Mouse (Mus musculus) lung, embryonic 15.5 days (tissue): ENCODE data around the gene Grk1. TPM values are rescaled to one million over a fixed set of nuclear protein-coding genes. Genes with fewer than 3 reads are reported as not detected.

Source experiments
- ATAC-seq: fragments of 200-750 bp; cut with Nextera tagmentation; 2 replicates; pipeline ENCODE4 v1.8.0; 2017; ENCODE audit warnings: moderate number of reproducible peaks, borderline replicate concordance; ENCODE audit not compliant: low FRiP score, low TSS enrichment; ENCODE audit errors: extremely low read depth
- H3K27ac ChIP-seq: fragments of 300-500 bp; sonication (generic); 2 replicates; pipeline ENCODE4 v1.5.1; 2015; ENCODE audit warnings: moderate library complexity, mild to moderate bottlenecking, inconsistent platforms
- H3K27me3 ChIP-seq: fragments of 300-500 bp; sonication (generic); 2 replicates; pipeline ENCODE4 v1.6.1; 2015; ENCODE audit warnings: inconsistent platforms
- H3K36me3 ChIP-seq: fragments of 300-500 bp; sonication (generic); 2 replicates; pipeline ENCODE4 v1.6.1; 2015; ENCODE audit warnings: inconsistent platforms
- H3K4me1 ChIP-seq: fragments of 300-500 bp; sonication (generic); 2 replicates; pipeline ENCODE4 v1.6.1; 2015; ENCODE audit warnings: inconsistent platforms
- H3K4me2 ChIP-seq: fragments of 300-500 bp; sonication (generic); 2 replicates; pipeline ENCODE4 v1.6.1; 2015; ENCODE audit warnings: inconsistent platforms, mild to moderate bottlenecking, moderate library complexity
- H3K4me3 ChIP-seq: fragments of 300-500 bp; sonication (generic); 2 replicates; pipeline ENCODE4 v1.5.1; 2015; ENCODE audit warnings: mild to moderate bottlenecking, inconsistent platforms
- H3K9ac ChIP-seq: fragments of 300-500 bp; sonication (generic); 2 replicates; pipeline ENCODE4 v1.6.1; 2015; ENCODE audit warnings: inconsistent platforms
- H3K9me3 ChIP-seq: fragments of 300-500 bp; sonication (generic); 2 replicates; pipeline ENCODE4 v1.6.1; 2016; ENCODE audit warnings: inconsistent platforms
- WGBS: fragments of 180-500 bp; shearing (Covaris S2); methylation state at CpG from one replicate; pipeline ENCODE4 v1.1.7; 2015; 5-methylcytosine and 5-hydroxymethylcytosine counted together
- polyA plus RNA-seq: library from polyadenylated mRNA; unstranded; fragments of >200 nt; fragmentation: Nextera tagmentation; extraction: Ambion mirVana; gene quantifications from 2 replicates; pipeline ENCODE4 v1.2.1, GENCODE M21; 2015

Grk1 gene
- 0.03 TPM in 1 of 2 replicates, not detected in the other for polyA plus RNA-seq

DNA sequence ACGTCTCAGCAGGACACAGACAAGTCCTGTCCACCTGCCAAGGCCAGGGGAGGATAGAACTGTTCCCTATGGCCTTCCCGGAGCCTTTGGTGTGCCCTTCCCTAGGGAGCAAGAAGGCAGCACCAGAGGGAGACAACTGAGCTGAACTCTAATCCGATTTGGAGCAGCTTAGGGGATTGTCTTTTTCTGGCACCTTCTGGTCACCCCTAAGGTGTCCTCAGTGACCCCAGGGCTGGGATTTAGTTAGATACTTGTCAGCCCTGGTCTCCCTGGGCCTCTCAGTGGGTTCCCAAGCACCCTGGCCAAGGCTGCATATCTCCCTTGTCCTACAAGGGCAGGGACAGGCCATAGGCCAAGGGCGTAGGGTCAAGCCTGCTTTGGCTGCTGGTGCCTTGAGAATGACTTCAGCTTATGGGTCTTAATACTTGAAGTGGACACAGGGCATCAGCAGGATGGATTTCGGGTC, at the start of gene Grk1:
Gene Grk1, plus strand, starts transcription at position 416 of the 466 bp plus-strand sequence.
- no peaks in the 10 kb centered on the region for H3K36me3 ChIP-seq
- no peaks in the 10 kb centered on the region for H3K9me3 ChIP-seq
- no peak within 1 kb of the TSS for H3K4me2 ChIP-seq
- H3K27ac ChIP-seq: no peak within 1 kb of the TSS
- WGBS: 76% methylated on average over 5 of the region's 5 CpGs
- no peak within 1 kb of the TSS for H3K9ac ChIP-seq
- H3K27me3 ChIP-seq: no peaks in the 10 kb centered on the region
- H3K4me1 ChIP-seq: no peaks in the 10 kb centered on the region
- H3K4me3 ChIP-seq: no peak within 1 kb of the TSS
- ATAC-seq: no peak

DNA sequence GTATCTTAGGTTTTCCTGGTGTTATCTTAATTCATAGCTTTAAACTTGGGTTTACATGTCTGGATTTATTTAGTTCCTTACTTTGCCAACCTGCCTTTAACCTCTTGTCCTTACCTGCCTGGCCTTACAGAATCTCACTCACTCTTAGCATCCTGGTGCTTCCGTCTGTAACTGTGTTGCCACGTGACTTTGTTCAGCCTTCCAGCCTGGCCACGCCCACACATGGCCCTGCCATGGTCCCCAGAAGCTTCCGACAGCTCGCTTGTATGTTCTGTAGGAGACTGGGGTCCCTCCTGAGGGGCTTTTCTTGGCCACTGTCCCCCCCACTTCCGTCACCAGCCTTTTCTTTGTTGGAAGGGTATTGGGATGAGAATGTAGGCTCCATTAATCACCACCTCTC, 48.7 kb upstream of the Grk1 start:
- no peak overlapping the region for H3K9ac ChIP-seq
- H3K4me2 ChIP-seq: no peak overlapping the region
- no peak overlapping the region for H3K27ac ChIP-seq
- no peaks in the 10 kb centered on the region for H3K9me3 ChIP-seq
- no peaks in the 10 kb centered on the region for H3K27me3 ChIP-seq
- H3K36me3 ChIP-seq: peaks cover 88% of the 10 kb centered on the region
- no peak for ATAC-seq
- H3K4me3 ChIP-seq: no peak overlapping the region
- 74% methylated on average over 6 of the region's 6 CpGs for WGBS
- no peaks in the 10 kb centered on the region for H3K4me1 ChIP-seq

DNA sequence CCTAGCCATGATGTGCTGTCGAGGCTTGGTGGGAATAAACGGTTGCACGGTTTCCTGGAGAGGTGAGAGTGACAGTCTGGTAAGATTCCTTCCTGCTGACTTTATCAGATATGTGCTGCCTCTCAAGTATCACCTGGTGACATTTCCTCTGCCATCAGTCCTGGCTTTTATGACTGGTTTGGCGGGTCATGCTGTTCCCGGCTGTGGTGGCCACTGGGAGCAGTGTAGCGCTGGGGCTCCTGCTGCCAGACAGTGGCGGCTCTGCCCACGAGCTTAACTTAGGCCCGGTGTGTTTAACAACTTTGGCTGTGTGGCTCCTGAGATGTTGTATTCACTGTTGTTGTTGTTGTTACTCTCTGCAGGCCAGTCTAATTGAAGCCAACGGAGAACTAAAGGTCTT, 48.2 kb upstream of the Grk1 start:
- 62% methylated on average over 10 of the region's 10 CpGs for WGBS
- no peak overlapping the region for H3K4me2 ChIP-seq
- H3K4me3 ChIP-seq: no peak overlapping the region
- ATAC-seq: no peak
- H3K27me3 ChIP-seq: no peaks in the 10 kb centered on the region
- no peak overlapping the region for H3K9ac ChIP-seq
- no peaks in the 10 kb centered on the region for H3K4me1 ChIP-seq
- no peaks in the 10 kb centered on the region for H3K9me3 ChIP-seq
- H3K36me3 ChIP-seq: peaks cover 88% of the 10 kb centered on the region
- no peak overlapping the region for H3K27ac ChIP-seq

DNA sequence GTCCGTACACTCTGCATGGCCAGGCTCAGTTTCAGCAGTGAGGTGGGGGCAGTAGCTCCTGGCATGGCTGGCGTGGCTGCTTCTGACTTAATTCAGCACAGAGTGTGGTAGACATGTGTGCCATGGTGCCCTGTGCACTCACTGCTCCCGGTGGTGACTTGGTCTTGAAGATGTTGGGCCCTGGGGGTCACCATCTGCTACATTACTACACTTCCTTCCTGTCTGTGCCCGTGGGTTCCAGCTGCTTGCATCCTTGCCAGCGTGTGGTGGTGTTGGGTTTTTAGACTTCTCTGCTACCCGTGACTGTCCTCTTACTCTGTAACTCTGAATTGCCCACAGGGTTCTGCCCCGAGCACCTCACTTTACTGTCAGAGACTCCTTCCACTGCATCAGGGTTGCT, 44.7 kb upstream of the Grk1 start:
- no peak overlapping the region for H3K9ac ChIP-seq
- no peaks in the 10 kb centered on the region for H3K4me1 ChIP-seq
- no peak overlapping the region for H3K4me2 ChIP-seq
- no peak overlapping the region for H3K27ac ChIP-seq
- peaks cover 96% of the 10 kb centered on the region for H3K36me3 ChIP-seq
- H3K27me3 ChIP-seq: no peaks in the 10 kb centered on the region
- H3K4me3 ChIP-seq: no peak overlapping the region
- H3K9me3 ChIP-seq: no peaks in the 10 kb centered on the region
- no peak for ATAC-seq
- 92% methylated on average over 7 of the region's 7 CpGs for WGBS

DNA sequence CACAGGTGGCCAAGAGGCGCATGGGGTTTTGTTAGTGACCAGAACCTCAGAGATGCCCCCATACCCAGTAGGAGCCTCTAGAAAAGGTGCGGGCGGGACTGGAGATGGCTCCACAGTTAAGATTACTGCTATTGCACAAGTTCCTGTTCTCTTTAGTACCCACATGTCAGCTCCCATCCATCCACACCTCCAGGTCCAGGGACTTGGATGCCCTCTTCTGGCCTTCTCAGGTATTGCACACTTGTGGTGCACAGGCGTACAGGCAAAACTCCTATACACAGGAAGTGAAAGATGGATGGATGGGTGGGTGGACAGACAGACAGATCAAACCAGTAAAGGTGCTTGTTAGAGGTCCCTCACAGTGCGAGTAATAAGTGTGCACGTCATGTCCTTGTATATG, 43.0 kb upstream of the Grk1 start:
- Histone ChIP-seq H3K27me3 (no peaks in the 10 kb centered on the region), H3K9me3 (no peaks in the 10 kb centered on the region), H3K4me2 (no peak overlapping the region), H3K4me1 (no peaks in the 10 kb centered on the region), H3K36me3 (peaks cover 96% of the 10 kb centered on the region), H3K4me3 (no peak overlapping the region), H3K9ac (no peak overlapping the region), H3K27ac (no peak overlapping the region)
- 93% methylated on average over 6 of the region's 6 CpGs for WGBS
- no peak for ATAC-seq

DNA sequence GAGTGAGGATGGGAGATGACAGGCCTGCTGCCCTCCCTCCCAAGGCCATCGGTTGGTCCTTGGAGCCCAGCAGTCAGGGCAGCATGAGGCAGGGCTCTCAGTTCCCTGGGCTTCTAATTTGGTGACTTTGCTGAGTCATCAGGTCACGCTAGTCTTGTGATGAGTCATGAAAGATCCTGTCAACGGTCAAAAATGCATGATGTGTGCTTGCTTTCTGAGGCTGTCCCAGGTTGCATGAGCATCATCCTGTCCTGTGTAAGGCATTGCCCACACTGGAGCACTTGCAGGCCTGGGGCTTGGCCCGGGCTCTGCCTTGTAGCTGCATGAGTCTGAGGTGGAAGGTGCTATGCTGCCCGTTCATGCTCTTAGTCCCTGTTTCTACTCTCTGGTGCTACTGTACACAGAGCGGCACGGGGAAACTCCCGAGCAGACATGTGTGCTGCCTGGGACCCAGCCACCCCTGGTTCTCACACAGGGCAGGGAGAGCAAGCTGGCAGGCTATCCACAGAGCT, 31.7 kb upstream of the Grk1 start:
- Histone ChIP-seq H3K27me3 (no peaks in the 10 kb centered on the region), H3K4me3 (no peak overlapping the region), H3K27ac (no peak overlapping the region), H3K36me3 (peaks cover 86% of the 10 kb centered on the region), H3K9me3 (no peaks in the 10 kb centered on the region), H3K4me2 (no peak overlapping the region), H3K9ac (no peak overlapping the region), H3K4me1 (no peaks in the 10 kb centered on the region)
- WGBS: 85% methylated on average over 8 of the region's 8 CpGs
- no peak for ATAC-seq

DNA sequence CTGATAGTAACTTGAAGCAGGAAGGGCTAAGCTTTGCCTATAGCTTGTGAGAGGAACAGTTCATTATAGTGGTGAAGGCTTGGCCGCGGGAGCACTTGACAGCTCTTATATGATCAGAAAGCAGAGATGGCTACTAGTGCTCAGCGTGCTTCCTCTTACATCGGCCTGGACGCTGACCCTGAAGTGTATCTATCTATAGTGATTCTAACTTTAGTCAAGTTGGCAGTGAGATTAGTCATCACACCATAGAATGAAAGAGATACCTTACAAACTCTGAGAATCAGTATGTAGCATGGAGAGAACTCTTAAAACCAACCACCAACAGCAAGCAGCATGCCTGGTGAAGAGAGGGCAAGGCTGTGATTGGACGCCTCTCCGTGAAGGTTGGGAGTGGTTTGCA, 23.3 kb upstream of the Grk1 start:
- no peak overlapping the region for H3K9ac ChIP-seq
- no peak overlapping the region for H3K27ac ChIP-seq
- no peaks in the 10 kb centered on the region for H3K4me1 ChIP-seq
- 85% methylated on average over 7 of the region's 7 CpGs for WGBS
- no peaks in the 10 kb centered on the region for H3K9me3 ChIP-seq
- peaks cover 31% of the 10 kb centered on the region for H3K36me3 ChIP-seq
- no peaks in the 10 kb centered on the region for H3K27me3 ChIP-seq
- H3K4me2 ChIP-seq: no peak overlapping the region
- no peak overlapping the region for H3K4me3 ChIP-seq
- no peak for ATAC-seq

DNA sequence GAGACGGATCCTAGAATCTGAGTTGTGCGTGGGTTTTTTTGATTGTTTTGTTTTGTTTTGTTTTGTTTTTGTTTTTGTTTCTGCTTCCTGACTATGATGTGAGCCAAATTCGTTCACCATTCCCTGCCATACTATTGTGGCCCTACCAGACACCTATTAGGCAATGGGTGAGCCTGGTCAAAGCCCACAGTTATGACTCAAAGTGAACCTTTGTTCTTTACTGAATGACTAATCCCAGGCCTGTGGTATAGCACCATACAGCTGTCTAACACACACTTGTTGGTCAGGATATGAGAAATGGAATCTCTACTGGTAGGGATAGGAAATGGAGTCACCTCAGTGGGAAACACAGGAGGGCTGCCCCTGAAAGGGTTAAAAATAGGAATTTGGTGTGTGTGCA, 22.3 kb upstream of the Grk1 start:
- no peak overlapping the region for H3K4me2 ChIP-seq
- 86% methylated on average over 3 of the region's 3 CpGs for WGBS
- H3K4me1 ChIP-seq: no peaks in the 10 kb centered on the region
- no peaks in the 10 kb centered on the region for H3K9me3 ChIP-seq
- no peak overlapping the region for H3K4me3 ChIP-seq
- no peak for ATAC-seq
- H3K27ac ChIP-seq: no peak overlapping the region
- H3K27me3 ChIP-seq: no peaks in the 10 kb centered on the region
- peaks cover 25% of the 10 kb centered on the region for H3K36me3 ChIP-seq
- H3K9ac ChIP-seq: no peak overlapping the region

DNA sequence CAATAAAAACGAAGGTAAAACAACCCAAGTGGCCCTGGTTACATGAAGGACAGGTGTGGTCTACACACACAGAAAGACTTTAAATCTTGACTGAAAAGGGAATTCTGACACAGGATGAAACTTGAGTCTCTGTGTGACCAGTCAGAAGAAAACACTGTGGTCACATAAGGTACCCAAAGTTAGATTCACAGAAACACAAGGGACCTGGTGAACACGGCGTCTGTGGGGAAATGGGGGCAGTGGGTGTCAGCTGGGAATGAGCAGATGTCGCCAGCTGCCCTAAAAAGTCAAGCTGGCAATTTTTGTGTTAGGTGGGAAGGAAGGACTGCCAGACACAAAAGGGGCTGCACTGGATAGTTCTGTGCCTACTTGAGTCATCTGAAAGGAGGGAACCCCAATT, 21.9 kb upstream of the Grk1 start:
- ATAC-seq: no peak
- H3K4me3 ChIP-seq: no peak overlapping the region
- no peaks in the 10 kb centered on the region for H3K27me3 ChIP-seq
- 79% methylated on average over 4 of the region's 4 CpGs for WGBS
- no peak overlapping the region for H3K4me2 ChIP-seq
- H3K4me1 ChIP-seq: no peaks in the 10 kb centered on the region
- no peaks in the 10 kb centered on the region for H3K9me3 ChIP-seq
- H3K27ac ChIP-seq: no peak overlapping the region
- no peak overlapping the region for H3K9ac ChIP-seq
- H3K36me3 ChIP-seq: peaks cover 23% of the 10 kb centered on the region

DNA sequence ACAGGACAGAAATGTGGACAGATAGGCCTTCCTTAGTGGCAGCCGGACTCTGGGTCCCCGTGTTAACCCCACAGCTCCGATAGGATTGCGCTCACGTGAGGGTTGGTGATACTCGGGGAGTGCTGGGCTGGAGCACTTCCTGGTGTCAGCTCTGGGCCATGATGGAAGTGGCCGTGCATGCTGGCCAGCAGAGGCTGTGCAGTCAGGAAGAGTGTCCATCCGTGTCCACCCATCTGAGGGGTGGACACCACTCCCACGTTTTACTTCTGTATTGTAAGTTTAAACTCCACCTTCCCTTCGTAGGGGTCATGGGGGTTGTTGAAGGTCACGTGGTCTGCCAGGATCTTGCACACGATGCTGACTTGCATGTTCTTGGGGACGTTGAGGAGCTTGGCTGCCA, 18.5 kb upstream of the Grk1 start:
- Histone ChIP-seq H3K4me2 (no peak overlapping the region), H3K4me1 (no peaks in the 10 kb centered on the region), H3K27me3 (no peaks in the 10 kb centered on the region), H3K9ac (no peak overlapping the region), H3K9me3 (no peaks in the 10 kb centered on the region), H3K27ac (no peak overlapping the region), H3K36me3 (0 out of 2 replicates have a peak, but pooled peaks cover 2% of the 10 kb centered on the region), H3K4me3 (no peak overlapping the region)
- WGBS: 66% methylated on average over 13 of the region's 13 CpGs
- no peak for ATAC-seq

DNA sequence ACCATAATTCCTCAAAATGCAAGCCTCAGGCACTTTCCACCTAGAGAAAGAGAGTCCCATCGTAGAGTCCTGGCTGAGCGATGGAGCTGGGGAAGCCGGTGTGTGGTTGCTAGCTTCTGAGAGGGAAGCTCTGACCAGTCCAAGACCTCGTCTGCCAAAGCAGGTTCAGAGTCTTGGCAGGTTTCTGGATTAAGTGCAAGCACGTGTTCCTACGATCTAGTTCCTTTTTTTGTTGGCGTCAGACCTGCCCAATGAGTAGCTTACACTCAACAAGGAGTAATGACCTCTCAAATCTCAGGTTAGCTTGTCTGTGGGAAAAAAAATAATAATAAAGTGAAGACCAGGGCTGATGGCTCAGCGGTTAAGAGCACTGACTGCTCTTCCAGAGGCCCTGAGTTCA, 17.2 kb upstream of the Grk1 start:
- no peaks in the 10 kb centered on the region for H3K27me3 ChIP-seq
- H3K27ac ChIP-seq: no peak overlapping the region
- H3K4me2 ChIP-seq: no peak overlapping the region
- no peak for ATAC-seq
- no peaks in the 10 kb centered on the region for H3K4me1 ChIP-seq
- 74% methylated on average over 8 of the region's 8 CpGs for WGBS
- H3K4me3 ChIP-seq: no peak overlapping the region
- no peak overlapping the region for H3K9ac ChIP-seq
- no peaks in the 10 kb centered on the region for H3K36me3 ChIP-seq
- no peaks in the 10 kb centered on the region for H3K9me3 ChIP-seq

DNA sequence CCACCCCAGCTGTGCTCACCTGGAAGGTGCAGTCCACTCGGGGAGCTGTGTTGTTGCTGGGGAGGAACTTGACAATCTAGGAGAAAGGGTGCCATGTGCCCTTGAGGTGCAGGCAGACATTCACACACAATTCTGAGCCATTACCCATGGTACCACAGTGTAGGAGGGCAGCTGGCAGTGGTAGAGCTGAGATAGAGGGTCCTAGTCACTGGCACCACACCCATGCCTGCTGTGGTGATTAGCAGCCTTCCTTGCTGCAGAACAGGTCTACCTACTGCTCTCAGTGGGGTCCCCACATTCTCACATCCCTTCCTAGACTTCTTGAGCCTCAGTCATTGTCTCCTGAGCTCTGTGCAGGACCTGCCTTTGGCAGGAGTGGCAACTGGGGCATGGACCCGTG, 16.1 kb upstream of the Grk1 start:
- Histone ChIP-seq H3K9me3 (no peaks in the 10 kb centered on the region), H3K36me3 (no peaks in the 10 kb centered on the region), H3K4me2 (no peak overlapping the region), H3K4me1 (no peaks in the 10 kb centered on the region), H3K27ac (no peak overlapping the region), H3K9ac (no peak overlapping the region), H3K27me3 (no peaks in the 10 kb centered on the region), H3K4me3 (no peak overlapping the region)
- 87% methylated on average over 2 of the region's 2 CpGs for WGBS
- ATAC-seq: no peak

DNA sequence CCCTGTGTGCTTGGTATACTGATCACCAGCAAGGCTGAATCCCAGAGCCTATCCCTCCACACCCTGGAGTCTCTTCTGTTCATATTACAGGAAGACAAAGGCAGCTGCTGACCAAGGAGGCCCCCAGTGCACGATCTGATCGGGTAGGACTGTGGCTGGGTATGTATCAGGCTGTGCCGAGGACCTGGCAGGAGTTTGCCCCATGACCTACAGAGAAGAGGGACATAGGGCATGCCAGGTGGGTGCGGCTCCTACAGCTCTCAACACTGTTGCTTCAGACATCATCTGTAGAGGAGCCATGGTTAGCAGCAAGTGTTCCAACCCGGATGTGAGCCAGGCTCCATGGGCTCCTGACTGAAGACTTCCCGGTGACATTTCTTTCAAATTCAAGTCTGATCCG, 11.0 kb upstream of the Grk1 start:
- Histone ChIP-seq H3K36me3 (no peaks in the 10 kb centered on the region), H3K9me3 (no peaks in the 10 kb centered on the region), H3K4me3 (no peak overlapping the region), H3K4me2 (no peak overlapping the region), H3K27me3 (no peaks in the 10 kb centered on the region), H3K4me1 (no peaks in the 10 kb centered on the region), H3K27ac (no peak overlapping the region), H3K9ac (no peak overlapping the region)
- 87% methylated on average over 7 of the region's 7 CpGs for WGBS
- no peak for ATAC-seq
